Mouse (Mus musculus): ENCODE measurements around the gene Khk. TPM values are rescaled to one million over a fixed set of nuclear protein-coding genes. Genes with fewer than 3 reads are reported as not detected.
A peak's percentile ranks its signal among the peaks of the same experiment; 100 is the strongest.

The Khk gene
- total RNA-seq, 1 experiment from 2014 or later, result 99.2 TPM

- ATAC-seq (replicated peaks; ENCODE audit: low read depth, poor library complexity, severe bottlenecking), result no peak
These were observed 9.1 kb upstream of the Khk start for GRCm38 (mm10) chr5:30912156-30912555.

- ATAC-seq (replicated peaks; ENCODE audit: low read depth, poor library complexity, severe bottlenecking), result peak; percentile 37
These were observed 8.0 kb upstream of the Khk start, which contains the start of gene Emilin1 for GRCm38 (mm10) chr5:30913060-30913841. TSS of gene Emilin1 (plus strand) at chr5:30913402.

GRCm38 (mm10) chr5:30914101-30914635 is 7.1 kb upstream of the Khk start:
- ATAC-seq (replicated peaks; ENCODE audit: low read depth, poor library complexity, severe bottlenecking), result no peak

GRCm38 (mm10) chr5:30914849-30915248 is 6.4 kb upstream of the Khk start:
- no peak for ATAC-seq (replicated peaks; ENCODE audit: low read depth, poor library complexity, severe bottlenecking)

GRCm38 (mm10) chr5:30915456-30915855 is 5.8 kb upstream of the Khk start:
- ATAC-seq (replicated peaks; ENCODE audit: low read depth, poor library complexity, severe bottlenecking), result no peak

GRCm38 (mm10) chr5:30915974-30916433 is 5.2 kb upstream of the Khk start:
- peak; percentile 80 for ATAC-seq (replicated peaks; ENCODE audit: low read depth, poor library complexity, severe bottlenecking)

- no peak for ATAC-seq (replicated peaks; ENCODE audit: low read depth, poor library complexity, severe bottlenecking)
These were observed 4.4 kb upstream of the Khk start for GRCm38 (mm10) chr5:30916841-30917240.

- ATAC-seq (replicated peaks; ENCODE audit: low read depth, poor library complexity, severe bottlenecking), result no peak
These were observed 3.9 kb upstream of the Khk start for GRCm38 (mm10) chr5:30917348-30917747.

GRCm38 (mm10) chr5:30917891-30918670 is 3.1 kb upstream of the Khk start:
- ATAC-seq (replicated peaks; ENCODE audit: low read depth, poor library complexity, severe bottlenecking), result no peak

GRCm38 (mm10) chr5:30918691-30919090 is 2.5 kb upstream of the Khk start:
- ATAC-seq (replicated peaks; ENCODE audit: low read depth, poor library complexity, severe bottlenecking), result no peak

GRCm38 (mm10) chr5:30919831-30920614 is 1.2 kb upstream of the Khk start:
- no peak for ATAC-seq (replicated peaks; ENCODE audit: low read depth, poor library complexity, severe bottlenecking)

- no peak for ATAC-seq (replicated peaks; ENCODE audit: low read depth, poor library complexity, severe bottlenecking)
These were observed 610 bp upstream of the Khk start for GRCm38 (mm10) chr5:30920621-30921020.

- no peak for ATAC-seq (replicated peaks; ENCODE audit: low read depth, poor library complexity, severe bottlenecking)
These were observed 1.4 kb downstream of the Khk start for GRCm38 (mm10) chr5:30922581-30923041.

GRCm38 (mm10) chr5:30923119-30923518 is 1.9 kb downstream of the Khk start:
- ATAC-seq (replicated peaks; ENCODE audit: low read depth, poor library complexity, severe bottlenecking), result no peak

GRCm38 (mm10) chr5:30924614-30925013 is 3.4 kb downstream of the Khk start:
- no peak for ATAC-seq (replicated peaks; ENCODE audit: low read depth, poor library complexity, severe bottlenecking)

- no peak for ATAC-seq (replicated peaks; ENCODE audit: low read depth, poor library complexity, severe bottlenecking)
These were observed 4.0 kb downstream of the Khk start for GRCm38 (mm10) chr5:30925217-30925616.

- ATAC-seq (replicated peaks; ENCODE audit: low read depth, poor library complexity, severe bottlenecking), result no peak
These were observed 4.8 kb downstream of the Khk start for GRCm38 (mm10) chr5:30926073-30926472.

- no peak for ATAC-seq (replicated peaks; ENCODE audit: low read depth, poor library complexity, severe bottlenecking)
These were observed 6.8 kb downstream of the Khk start for GRCm38 (mm10) chr5:30927945-30928529.

GRCm38 (mm10) chr5:30930121-30930520 is 8.9 kb downstream of the Khk start:
- peak; percentile 63 for ATAC-seq (replicated peaks; ENCODE audit: low read depth, poor library complexity, severe bottlenecking)

- ATAC-seq (replicated peaks; ENCODE audit: low read depth, poor library complexity, severe bottlenecking), result no peak
These were observed 9.6 kb downstream of the Khk start for GRCm38 (mm10) chr5:30930846-30931245.

Data from common myeloid progenitor, adult 5-6 weeks (primary cell).